Mouse (Mus musculus) brain, embryonic 14.5 days (tissue): ENCODE measurements around the gene Map4k3. TPM values are rescaled to one million over a fixed set of nuclear protein-coding genes. Genes with fewer than 3 reads are reported as not detected.
A peak's percentile ranks its signal among the peaks of the same experiment; 100 is the strongest.

ENCODE experiments used
- DNase-seq: peaks from one replicate; pipeline ENCODE4 v3.0.0-alpha.2; 2011; ENCODE audit warnings: low read depth
- CTCF ChIP-seq: fragments of 200-500 bp; IDR thresholded peaks from 2 replicates; pipeline ENCODE4 v1.5.1; 2012; ENCODE audit warnings: inconsistent platforms, mild to moderate bottlenecking, moderate library complexity, borderline replicate concordance; ENCODE audit not compliant: insufficient read depth, insufficient read length; ENCODE audit errors: extremely low read depth
- POLR2A ChIP-seq: fragments of 200-500 bp; IDR thresholded peaks from 2 replicates; pipeline ENCODE4 v1.6.1; 2012; ENCODE audit warnings: mild to moderate bottlenecking, inconsistent platforms, borderline replicate concordance; ENCODE audit not compliant: poor library complexity, insufficient read depth, insufficient read length, severe bottlenecking; ENCODE audit errors: extremely low read depth
- polyA plus RNA-seq: library from polyadenylated mRNA; depleted of rRNA; stranded (reverse); fragments of >200 nt; gene quantifications from 2 replicates; pipeline ENCODE4 v1.2.3, GENCODE M21; 2012

Map4k3 gene
- polyA plus RNA-seq, 1 experiment, result 55.3 TPM

- TF ChIP-seq POLR2A (no peak), CTCF (no peak)
- DNase-seq, result no peak
Measured at GRCm38 (mm10) chr17:80718243-80718642, 10.0 kb downstream of the Map4k3 start.

- TF ChIP-seq POLR2A, result no peak
- TF ChIP-seq CTCF, result no peak
- no peak for DNase-seq
Measured at GRCm38 (mm10) chr17:80713588-80713987, 14.7 kb downstream of the Map4k3 start.

GRCm38 (mm10) chr17:80709921-80710838 is 18.1 kb downstream of the Map4k3 start:
- TF ChIP-seq POLR2A (no peak), CTCF (no peak)
- peak; percentile 85 for DNase-seq

GRCm38 (mm10) chr17:80708803-80709202 is 19.5 kb downstream of the Map4k3 start:
- TF ChIP-seq POLR2A, result no peak
- TF ChIP-seq CTCF, result no peak

GRCm38 (mm10) chr17:80707176-80707575 is 21.1 kb downstream of the Map4k3 start:
- DNase-seq, result peak; percentile 35

More at GRCm38 (mm10) chr17:80708803-80709202, 19.5 kb downstream of the Map4k3 start:
- DNase-seq, result no peak

GRCm38 (mm10) chr17:80706608-80707007 is 21.7 kb downstream of the Map4k3 start:
- no peak for DNase-seq
- no peak for TF ChIP-seq POLR2A
- TF ChIP-seq CTCF, result no peak

More at GRCm38 (mm10) chr17:80707176-80707575, 21.1 kb downstream of the Map4k3 start:
- no peak for TF ChIP-seq CTCF
- no peak for TF ChIP-seq POLR2A

- peak; percentile 44 for DNase-seq
- no peak for TF ChIP-seq CTCF
- no peak for TF ChIP-seq POLR2A
Measured at GRCm38 (mm10) chr17:80701687-80702086, 26.6 kb downstream of the Map4k3 start.

- peak; percentile 54 for DNase-seq
- TF ChIP-seq POLR2A (no peak), CTCF (no peak)
Measured at GRCm38 (mm10) chr17:80698930-80699329, 29.4 kb downstream of the Map4k3 start.

- TF ChIP-seq POLR2A, result no peak
- no peak for TF ChIP-seq CTCF
- peak; percentile 49 for DNase-seq
Measured at GRCm38 (mm10) chr17:80698191-80698901, 29.9 kb downstream of the Map4k3 start.

- TF ChIP-seq CTCF (no peak), POLR2A (no peak)
Measured at GRCm38 (mm10) chr17:80696956-80697355, 31.3 kb downstream of the Map4k3 start.

GRCm38 (mm10) chr17:80696210-80696609 is 32.1 kb downstream of the Map4k3 start:
- no peak for DNase-seq
- no peak for TF ChIP-seq POLR2A
- no peak for TF ChIP-seq CTCF

More at GRCm38 (mm10) chr17:80696956-80697355, 31.3 kb downstream of the Map4k3 start:
- DNase-seq, result no peak
